In genomic region chr3:153863816-153864215, GRCm38 (mm10) we compare ENCODE assay signal across 25 mouse cellular contexts. TPM values are rescaled to one million over a fixed set of nuclear protein-coding genes. Genes with fewer than 3 reads are reported as not detected.
A peak's percentile ranks its signal among the peaks of the same experiment; 100 is the strongest.
DNase-seq lines count a peak whose midpoint lies in the region; ATAC-seq and TF ChIP-seq lines count a peak whose summit lies in the region.
"Had no signal": no experiment of that assay in that cellular context is flagged by ENCODE, and none has a peak within 500 bp of the region (broad histone marks: within the 10 kb centered on the region; RNA-seq: fewer than 3 reads in every experiment).

No protein-coding gene starts in this region.

- TF ChIP-seq CTCF in lung, postnatal 0 days (IDR thresholded peaks at IDR 0.05), result no peak

- DNase-seq in thymus, postnatal 14 days, result peak; percentile 16
- no peak for DNase-seq in thymus, postnatal 4 days
- no peak for DNase-seq in hindbrain, embryonic 14.5 days (ENCODE audit: low spot score)
- DNase-seq in lung, postnatal 0 days (ENCODE audit: low spot score), result no peak
- no peak for DNase-seq in embryo, embryonic 9.5 days (ENCODE audit: extremely low spot score)
- DNase-seq: adrenal gland, adult 8-10 months; adrenal gland, postnatal 36 days; cerebellum, adult 2 months; cerebellum, postnatal 10 days; forebrain, postnatal 0 days; gastrocnemius, adult 2 months; gastrocnemius, postnatal 25 days; heart, adult 11 months; heart, postnatal 36 days had no signal

- no peak overlapping the region for H3K27ac ChIP-seq in hindbrain, embryonic 14.5 days
- no peak overlapping the region for H3K27ac ChIP-seq in lung, postnatal 0 days (ENCODE audit: low read length)
- H3K27ac ChIP-seq: embryonic facial prominence, embryonic 13.5 days; forebrain, embryonic 13.5 days; gastrocnemius, adult 2 months; heart, embryonic 13.5 days; hindbrain, embryonic 12.5 days; hindbrain, postnatal 0 days; intestine, embryonic 15.5 days had no signal

- H3K4me3 ChIP-seq in hindbrain, embryonic 14.5 days (replicated peaks; ENCODE audit: low read length), result no peak overlapping the region
- H3K4me3 ChIP-seq in lung, postnatal 0 days (ENCODE audit: low read depth, low read length), result no peak overlapping the region
- H3K4me3 ChIP-seq: embryonic facial prominence, embryonic 13.5 days; forebrain, embryonic 13.5 days; gastrocnemius, adult 2 months; heart, embryonic 13.5 days; hindbrain, embryonic 12.5 days; intestine, embryonic 15.5 days had no signal

- H3K9me3 ChIP-seq in hindbrain, embryonic 14.5 days (ENCODE audit: control insufficient read depth, low read length), result no peaks in the 10 kb centered on the region
- no peaks in the 10 kb centered on the region for H3K9me3 ChIP-seq in lung, postnatal 0 days (ENCODE audit: low read length)
- H3K9me3 ChIP-seq: embryonic facial prominence, embryonic 13.5 days; forebrain, embryonic 13.5 days; heart, embryonic 13.5 days; hindbrain, embryonic 12.5 days; intestine, embryonic 15.5 days had no signal

- H3K4me1 ChIP-seq in hindbrain, embryonic 14.5 days (replicated peaks; ENCODE audit: control insufficient read depth, insufficient read depth, low read length), result no peaks in the 10 kb centered on the region
- H3K4me1 ChIP-seq in lung, postnatal 0 days (ENCODE audit: insufficient read depth, low read depth, low read length), result no peaks in the 10 kb centered on the region
- H3K4me1 ChIP-seq: embryonic facial prominence, embryonic 13.5 days; forebrain, embryonic 13.5 days; heart, embryonic 13.5 days; hindbrain, embryonic 12.5 days; intestine, embryonic 15.5 days had no signal

- no peak overlapping the region for H3K9ac ChIP-seq in hindbrain, embryonic 14.5 days
- no peak overlapping the region for H3K9ac ChIP-seq in lung, postnatal 0 days (replicated peaks; ENCODE audit: low read depth)
- H3K9ac ChIP-seq: embryonic facial prominence, embryonic 13.5 days; forebrain, embryonic 13.5 days; forebrain, postnatal 0 days; heart, embryonic 13.5 days; hindbrain, embryonic 12.5 days; intestine, embryonic 15.5 days had no signal

- no peaks in the 10 kb centered on the region for H3K27me3 ChIP-seq in hindbrain, embryonic 14.5 days (ENCODE audit: control insufficient read depth, insufficient read depth, low read length)
- H3K27me3 ChIP-seq in lung, postnatal 0 days (replicated peaks; ENCODE audit: insufficient read depth, low read length), result no peaks in the 10 kb centered on the region
- H3K27me3 ChIP-seq: CH12.LX; embryonic facial prominence, embryonic 13.5 days; forebrain, embryonic 13.5 days; hindbrain, embryonic 12.5 days; intestine, embryonic 15.5 days; Patski had no signal

- ATAC-seq in common myeloid progenitor, adult 5-6 weeks (replicated peaks; ENCODE audit: low read depth, poor library complexity, severe bottlenecking), result peak; percentile 69
- ATAC-seq in megakaryocyte, adult 5-6 weeks (ENCODE audit: poor library complexity, severe bottlenecking), result peak; percentile 59
- no peak for ATAC-seq in hindbrain, embryonic 14.5 days (ENCODE audit: low FRiP score)
- no peak for ATAC-seq in lung, postnatal 0 days
- ATAC-seq: forebrain, embryonic 13.5 days; forebrain, postnatal 0 days; hindbrain, postnatal 0 days; intestine, embryonic 15.5 days; Patski had no signal

- H3K36me3 ChIP-seq in hindbrain, embryonic 14.5 days (replicated peaks; ENCODE audit: control insufficient read depth, insufficient read depth), result no peaks in the 10 kb centered on the region
- no peaks in the 10 kb centered on the region for H3K36me3 ChIP-seq in lung, postnatal 0 days (ENCODE audit: insufficient read depth, low read length)
- H3K36me3 ChIP-seq: embryonic facial prominence, embryonic 13.5 days; heart, embryonic 13.5 days; hindbrain, embryonic 12.5 days; intestine, embryonic 15.5 days had no signal

- 87% methylated on average over 2 of the region's 2 CpGs for WGBS in hindbrain, embryonic 14.5 days
- 69% methylated on average over 2 of the region's 2 CpGs for WGBS in lung, postnatal 0 days

- TF ChIP-seq EP300 in lung, postnatal 0 days (IDR thresholded peaks at IDR 0.05), result no peak

- no peak overlapping the region for H3K4me2 ChIP-seq in hindbrain, embryonic 14.5 days (replicated peaks)
- no peak overlapping the region for H3K4me2 ChIP-seq in lung, postnatal 0 days (replicated peaks; ENCODE audit: low read depth, low read length)
- H3K4me2 ChIP-seq: embryonic facial prominence, embryonic 13.5 days; forebrain, embryonic 13.5 days; heart, embryonic 13.5 days; hindbrain, embryonic 12.5 days; intestine, embryonic 15.5 days had no signal

RNA-seq across cellular contexts. Expression of gene Asb17, which starts 19.8 kb away (rescaled TPM):
- 0.58 and 1.3 TPM in 2 replicates for total RNA-seq in common myeloid progenitor, adult 5-6 weeks (2017)
- 0.54 TPM in 1 of 2 replicates, not detected in the other for total RNA-seq in megakaryocyte, adult 5-6 weeks (2015)
- not detected in 2 replicates for total RNA-seq in megakaryocyte, adult 5-6 weeks (2017)
- polyA plus RNA-seq in hindbrain, embryonic 14.5 days (2014; fragmentation: Nextera tagmentation; extraction: Ambion mirVana), result 0.18 TPM in 1 of 2 replicates, not detected in the other
- not detected in 2 replicates for polyA plus RNA-seq in lung, postnatal 0 days (2015; fragmentation: Nextera tagmentation; extraction: Ambion mirVana)
- total RNA-seq: adrenal gland, adult 8-10 months; adrenal gland, postnatal 36 days; forebrain, postnatal 0 days; gastrocnemius, postnatal 25 days; heart, postnatal 36 days; hindbrain, postnatal 0 days had no signal
- polyA plus RNA-seq: cerebellum, adult 2 months; cortical plate, adult 2 months; forebrain, embryonic 13.5 days; forebrain, postnatal 0 days; hindbrain, postnatal 0 days; intestine, embryonic 15.5 days had no signal

RNA-seq across cellular contexts. Expression of gene Msh4, which starts 42.1 kb away (rescaled TPM):
- 0.23 TPM in 1 of 2 replicates, not detected in the other for total RNA-seq in common myeloid progenitor, adult 5-6 weeks (2017)
- total RNA-seq in megakaryocyte, adult 5-6 weeks (2015), result 0.33 TPM in 1 of 2 replicates, not detected in the other
- 0.04 and 0.08 TPM in 2 replicates for total RNA-seq in megakaryocyte, adult 5-6 weeks (2017)
- 0.32 TPM in 1 of 2 replicates, not detected in the other for polyA plus RNA-seq in hindbrain, embryonic 14.5 days (2014; fragmentation: Nextera tagmentation; extraction: Ambion mirVana)
- polyA plus RNA-seq in lung, postnatal 0 days (2015; fragmentation: Nextera tagmentation; extraction: Ambion mirVana), result 0.04 and 0.08 TPM in 2 replicates
- total RNA-seq: gastrocnemius, postnatal 25 days had no signal

RNA-seq across cellular contexts. Expression of gene Rabggtb, which starts 49.0 kb away (rescaled TPM):
- total RNA-seq in common myeloid progenitor, adult 5-6 weeks (2017), result 135 and 147 TPM in 2 replicates
- 46.1 and 63.0 TPM in 2 replicates for total RNA-seq in megakaryocyte, adult 5-6 weeks (2015)
- 54.2 and 60.8 TPM in 2 replicates for total RNA-seq in megakaryocyte, adult 5-6 weeks (2017)
- polyA plus RNA-seq in hindbrain, embryonic 14.5 days (2014; fragmentation: Nextera tagmentation; extraction: Ambion mirVana), result 54.8 and 58.4 TPM in 2 replicates
- polyA plus RNA-seq in lung, postnatal 0 days (2015; fragmentation: Nextera tagmentation; extraction: Ambion mirVana), result 28.3 and 29.0 TPM in 2 replicates

Comparison
In these comparisons a context has a peak if more than half of its experiments do, and no peak if none do; other contexts are left out.
1. ATAC-seq: peak in common myeloid progenitor, adult 5-6 weeks (single experiment) and megakaryocyte, adult 5-6 weeks (single experiment); none in hindbrain, embryonic 14.5 days (single experiment) and lung, postnatal 0 days (single experiment).